Mouse (Mus musculus): Measurements from ENCODE around the gene Gm21974. TPM values are rescaled to one million over a fixed set of nuclear protein-coding genes. Genes with fewer than 3 reads are reported as not detected.

Gene Gm21974
- polyA plus RNA-seq, 1 experiment from 2014 or later = not detected

- Histone ChIP-seq H3K4me1 (peaks cover 34% of the 10 kb centered on the region), H3K9me3 (no peaks in the 10 kb centered on the region), H3K4me2 (peak within 1 kb of the TSS; percentile 62), H3K9ac (peak within 1 kb of the TSS; percentile 61), H3K36me3 (peaks cover 21% of the 10 kb centered on the region), H3K27ac (replicated peaks) (no peak within 1 kb of the TSS), H3K4me3 (peak within 1 kb of the TSS; percentile 40), H3K27me3 (replicated peaks) (peaks cover 29% of the 10 kb centered on the region)
- ATAC-seq (ENCODE audit: extremely low read depth, insufficient number of reproducible peaks, low FRiP score, low TSS enrichment) = no peak
- WGBS = 11% methylated on average over 6 of the region's 6 CpGs
Observed at GRCm38 (mm10) chr7:127929923-127930322, 34.7 kb upstream of the Gm21974 start, which contains the start of gene Prss8. Gene Prss8 (minus strand): TSS chr7:127930104.

DNA sequence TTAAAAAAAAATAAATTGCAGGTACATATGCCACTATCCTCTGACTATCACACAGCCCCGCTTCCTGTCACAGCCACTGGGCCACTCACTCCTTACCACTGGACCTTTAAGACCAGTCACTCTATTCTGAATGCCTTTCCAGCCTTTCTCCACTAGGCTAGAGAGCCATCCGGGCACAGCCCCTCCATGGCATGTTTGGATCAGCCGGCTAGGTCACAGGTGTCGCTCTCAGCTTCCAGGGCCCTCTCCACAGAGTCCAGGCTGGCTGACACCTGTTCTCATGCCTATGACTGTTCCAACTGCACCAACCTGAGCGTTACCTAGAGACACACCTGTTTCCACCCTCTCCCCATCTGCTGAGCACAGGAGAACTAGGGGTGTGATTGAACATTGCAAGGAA is 33.3 kb upstream of the Gm21974 start:
- H3K4me3 ChIP-seq = peak overlapping the region; percentile 40; the same call in 1 of the 2 replicates
- WGBS = 40% methylated on average over 5 of the region's 5 CpGs
- peak overlapping the region; percentile 62 for H3K4me2 ChIP-seq
- H3K9ac ChIP-seq = peak overlapping the region; percentile 61; the same call in 1 of the 2 replicates
- no peak for ATAC-seq (ENCODE audit: extremely low read depth, insufficient number of reproducible peaks, low FRiP score, low TSS enrichment)
- H3K9me3 ChIP-seq = no peaks in the 10 kb centered on the region
- H3K36me3 ChIP-seq = peaks cover 32% of the 10 kb centered on the region
- no peak overlapping the region for H3K27ac ChIP-seq (replicated peaks)
- peaks cover 29% of the 10 kb centered on the region for H3K27me3 ChIP-seq (replicated peaks)
- peaks cover 25% of the 10 kb centered on the region for H3K4me1 ChIP-seq

- H3K4me1 ChIP-seq = peaks cover 25% of the 10 kb centered on the region
- no peak overlapping the region for H3K9ac ChIP-seq
- ATAC-seq (ENCODE audit: extremely low read depth, insufficient number of reproducible peaks, low FRiP score, low TSS enrichment) = no peak
- H3K4me3 ChIP-seq = no peak overlapping the region
- WGBS = 84% methylated on average over 11 of the region's 11 CpGs
- H3K9me3 ChIP-seq = no peaks in the 10 kb centered on the region
- H3K27me3 ChIP-seq (replicated peaks) = peaks cover 29% of the 10 kb centered on the region
- H3K4me2 ChIP-seq = no peak overlapping the region
- H3K27ac ChIP-seq (replicated peaks) = no peak overlapping the region
- H3K36me3 ChIP-seq = peaks cover 40% of the 10 kb centered on the region
Observed at GRCm38 (mm10) chr7:127927726-127928125, 32.5 kb upstream of the Gm21974 start.

DNA sequence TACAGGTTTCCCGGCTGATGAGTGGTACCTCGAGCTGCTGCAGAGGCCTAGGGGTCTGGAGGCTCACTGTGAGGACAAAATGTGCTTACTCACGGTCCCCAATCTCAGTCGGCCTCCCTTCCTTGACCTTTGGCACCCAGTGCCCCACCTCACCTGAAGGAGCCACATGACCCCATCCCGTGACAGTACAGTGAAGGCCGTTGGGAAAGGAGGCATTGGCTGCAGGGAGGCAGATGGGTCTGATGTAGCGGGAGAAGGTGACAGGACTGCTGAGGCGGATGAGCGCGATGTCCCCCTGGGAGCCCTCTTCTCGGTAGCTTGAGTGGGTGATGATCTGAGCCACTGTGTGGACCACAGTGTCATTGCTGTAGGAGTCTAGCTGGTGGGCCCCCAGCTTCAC is 31.6 kb upstream of the Gm21974 start:
- peaks cover 49% of the 10 kb centered on the region for H3K36me3 ChIP-seq
- H3K9ac ChIP-seq = no peak overlapping the region
- 81% methylated on average over 11 of the region's 11 CpGs for WGBS
- no peak for ATAC-seq (ENCODE audit: extremely low read depth, insufficient number of reproducible peaks, low FRiP score, low TSS enrichment)
- H3K27me3 ChIP-seq (replicated peaks) = peaks cover 29% of the 10 kb centered on the region
- H3K9me3 ChIP-seq = no peaks in the 10 kb centered on the region
- H3K27ac ChIP-seq (replicated peaks) = no peak overlapping the region
- H3K4me1 ChIP-seq = peaks cover 21% of the 10 kb centered on the region
- H3K4me3 ChIP-seq = no peak overlapping the region
- no peak overlapping the region for H3K4me2 ChIP-seq

DNA sequence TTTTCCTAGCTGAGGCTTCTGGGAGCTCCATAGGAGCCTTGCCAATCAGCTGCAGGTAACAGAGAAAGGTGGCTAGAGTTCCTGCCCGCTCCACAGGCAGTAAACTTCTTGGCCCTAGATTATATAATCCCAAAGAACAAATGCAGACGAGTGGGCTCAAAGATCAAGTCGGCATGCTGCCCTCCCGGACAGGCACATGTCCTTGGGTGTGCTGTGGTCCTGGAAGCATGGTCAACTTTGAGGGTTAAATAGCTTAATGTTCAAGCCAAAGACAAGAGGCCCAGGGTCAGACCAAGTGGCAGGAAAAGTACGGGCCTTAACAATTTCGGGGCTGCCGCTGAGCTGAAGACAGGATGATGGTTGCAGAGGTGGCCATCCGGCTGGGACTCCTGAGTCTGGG is 30.8 kb upstream of the Gm21974 start:
- ATAC-seq (ENCODE audit: extremely low read depth, insufficient number of reproducible peaks, low FRiP score, low TSS enrichment) = no peak
- H3K4me1 ChIP-seq = peaks cover 14% of the 10 kb centered on the region
- H3K27me3 ChIP-seq (replicated peaks) = peaks cover 29% of the 10 kb centered on the region
- no peaks in the 10 kb centered on the region for H3K9me3 ChIP-seq
- no peak overlapping the region for H3K27ac ChIP-seq (replicated peaks)
- no peak overlapping the region for H3K9ac ChIP-seq
- H3K4me2 ChIP-seq = no peak overlapping the region
- WGBS = 86% methylated on average over 8 of the region's 8 CpGs
- no peak overlapping the region for H3K4me3 ChIP-seq
- peaks cover 55% of the 10 kb centered on the region for H3K36me3 ChIP-seq

GRCm38 (mm10) chr7:127925252-127925651 is 30.0 kb upstream of the Gm21974 start:
- Histone ChIP-seq H3K4me3 (no peak overlapping the region), H3K9ac (no peak overlapping the region), H3K4me2 (no peak overlapping the region), H3K36me3 (peaks cover 62% of the 10 kb centered on the region), H3K27ac (replicated peaks) (no peak overlapping the region), H3K9me3 (no peaks in the 10 kb centered on the region), H3K27me3 (replicated peaks) (peaks cover 24% of the 10 kb centered on the region), H3K4me1 (peaks cover 14% of the 10 kb centered on the region)
- no peak for ATAC-seq (ENCODE audit: extremely low read depth, insufficient number of reproducible peaks, low FRiP score, low TSS enrichment)
- WGBS = 76% methylated on average over 5 of the region's 5 CpGs

- H3K36me3 ChIP-seq = peaks cover 65% of the 10 kb centered on the region
- H3K27me3 ChIP-seq (replicated peaks) = peaks cover 9% of the 10 kb centered on the region
Observed at GRCm38 (mm10) chr7:127923714-127924113, 28.5 kb upstream of the Gm21974 start.

GRCm38 (mm10) chr7:127922451-127923275 is 27.4 kb upstream of the Gm21974 start:
- Histone ChIP-seq H3K9ac (no peak overlapping the region), H3K36me3 (peaks cover 73% of the 10 kb centered on the region), H3K27me3 (replicated peaks) (no peaks in the 10 kb centered on the region; the same call in 1 of the 2 replicates), H3K4me1 (no peaks in the 10 kb centered on the region), H3K9me3 (no peaks in the 10 kb centered on the region), H3K27ac (replicated peaks) (no peak overlapping the region), H3K4me3 (no peak overlapping the region), H3K4me2 (no peak overlapping the region)
- no peak for ATAC-seq (ENCODE audit: extremely low read depth, insufficient number of reproducible peaks, low FRiP score, low TSS enrichment)
- WGBS = 72% methylated on average over 6 of the region's 6 CpGs

More at GRCm38 (mm10) chr7:127923714-127924113, 28.5 kb upstream of the Gm21974 start:
- Histone ChIP-seq H3K4me3 (no peak overlapping the region), H3K9me3 (no peaks in the 10 kb centered on the region), H3K4me2 (no peak overlapping the region), H3K27ac (replicated peaks) (no peak overlapping the region), H3K9ac (no peak overlapping the region), H3K4me1 (peaks cover 3% of the 10 kb centered on the region)
- WGBS = 82% methylated on average over 5 of the region's 5 CpGs
- no peak for ATAC-seq (ENCODE audit: extremely low read depth, insufficient number of reproducible peaks, low FRiP score, low TSS enrichment)

DNA sequence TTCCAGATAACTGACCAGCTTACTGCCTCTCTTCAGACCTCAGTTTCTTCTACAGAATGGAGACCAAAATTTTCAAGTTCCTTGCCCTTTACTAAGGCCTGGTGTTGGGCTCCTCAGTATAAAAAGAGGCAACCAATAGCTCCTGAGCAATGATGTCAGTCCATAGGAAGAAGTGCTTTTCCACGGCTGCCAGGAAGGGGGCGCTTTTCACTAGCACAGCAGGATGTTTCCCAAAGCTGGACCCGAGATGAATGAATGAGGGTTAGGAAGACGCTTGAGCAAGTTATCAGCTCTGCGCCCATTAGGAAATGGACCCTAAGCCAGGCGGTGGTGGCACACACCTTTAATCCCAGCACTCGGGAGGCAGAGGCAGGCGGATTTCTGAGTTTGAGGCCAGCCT is 26.3 kb upstream of the Gm21974 start:
- WGBS = 64% methylated on average over 8 of the region's 8 CpGs
- Histone ChIP-seq H3K9me3 (no peaks in the 10 kb centered on the region), H3K4me1 (no peaks in the 10 kb centered on the region), H3K4me2 (no peak overlapping the region), H3K27me3 (replicated peaks) (no peaks in the 10 kb centered on the region; the same call in 1 of the 2 replicates), H3K36me3 (peaks cover 80% of the 10 kb centered on the region), H3K27ac (replicated peaks) (no peak overlapping the region), H3K4me3 (no peak overlapping the region), H3K9ac (no peak overlapping the region)
- no peak for ATAC-seq (ENCODE audit: extremely low read depth, insufficient number of reproducible peaks, low FRiP score, low TSS enrichment)

- H3K4me1 ChIP-seq = no peaks in the 10 kb centered on the region
- WGBS = 70% methylated on average over 7 of the region's 7 CpGs
- H3K36me3 ChIP-seq = peaks cover 77% of the 10 kb centered on the region
Observed at GRCm38 (mm10) chr7:127919290-127919689, 24.0 kb upstream of the Gm21974 start.

GRCm38 (mm10) chr7:127918203-127918602 is 22.9 kb upstream of the Gm21974 start:
- Histone ChIP-seq H3K4me2 (no peak overlapping the region), H3K36me3 (peaks cover 69% of the 10 kb centered on the region)

More at GRCm38 (mm10) chr7:127919290-127919689, 24.0 kb upstream of the Gm21974 start:
- no peaks in the 10 kb centered on the region for H3K9me3 ChIP-seq
- H3K9ac ChIP-seq = no peak overlapping the region
- ATAC-seq (ENCODE audit: extremely low read depth, insufficient number of reproducible peaks, low FRiP score, low TSS enrichment) = no peak
- H3K4me2 ChIP-seq = no peak overlapping the region
- no peaks in the 10 kb centered on the region for H3K27me3 ChIP-seq (replicated peaks)
- H3K27ac ChIP-seq (replicated peaks) = no peak overlapping the region
- H3K4me3 ChIP-seq = no peak overlapping the region

DNA sequence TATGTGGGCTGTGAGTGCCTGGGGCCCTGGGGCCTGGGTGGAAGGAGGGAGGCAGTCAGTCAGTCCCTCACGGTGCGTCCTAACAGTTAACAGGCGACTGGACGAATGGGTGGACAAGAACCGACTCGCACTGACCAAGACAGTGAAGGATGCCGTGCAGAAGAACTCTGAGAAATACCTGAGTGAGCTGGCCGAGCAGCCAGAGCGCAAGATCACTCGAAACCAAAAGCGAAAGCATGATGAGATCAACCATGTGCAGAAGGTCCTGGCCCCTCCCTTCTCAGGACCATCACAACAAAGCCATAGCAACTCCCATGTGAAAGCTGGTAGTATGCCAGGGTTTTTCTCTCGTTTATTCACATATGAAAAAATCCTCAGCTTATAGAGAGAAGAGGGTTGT is 20.0 kb upstream of the Gm21974 start:
- 90% methylated on average over 12 of the region's 12 CpGs for WGBS
- peaks cover 42% of the 10 kb centered on the region for H3K36me3 ChIP-seq
- no peaks in the 10 kb centered on the region for H3K9me3 ChIP-seq
- H3K4me2 ChIP-seq = no peak overlapping the region
- no peaks in the 10 kb centered on the region for H3K27me3 ChIP-seq (replicated peaks)
- H3K4me3 ChIP-seq = no peak overlapping the region
- H3K27ac ChIP-seq (replicated peaks) = no peak overlapping the region
- H3K9ac ChIP-seq = no peak overlapping the region
- ATAC-seq (ENCODE audit: extremely low read depth, insufficient number of reproducible peaks, low FRiP score, low TSS enrichment) = no peak
- H3K4me1 ChIP-seq = peaks cover 14% of the 10 kb centered on the region

More at GRCm38 (mm10) chr7:127918203-127918602, 22.9 kb upstream of the Gm21974 start:
- no peak overlapping the region for H3K9ac ChIP-seq
- no peak overlapping the region for H3K27ac ChIP-seq (replicated peaks)
- no peaks in the 10 kb centered on the region for H3K27me3 ChIP-seq (replicated peaks)
- WGBS = 53% methylated on average over 3 of the region's 3 CpGs
- no peak for ATAC-seq (ENCODE audit: extremely low read depth, insufficient number of reproducible peaks, low FRiP score, low TSS enrichment)
- H3K4me3 ChIP-seq = no peak overlapping the region
- no peaks in the 10 kb centered on the region for H3K9me3 ChIP-seq
- H3K4me1 ChIP-seq = peaks cover 3% of the 10 kb centered on the region
